Mouse (Mus musculus): ENCODE measurements around the gene Dbp.

- TF ChIP-seq CTCF (conservative IDR thresholded peaks at IDR 0.05 in 1 of 2, IDR thresholded peaks at IDR 0.05 in 1 of 2; ENCODE audit: low read depth in 2 of 2, low read length in 2 of 2) (no peak), JUN (IDR thresholded peaks at IDR 0.05; ENCODE audit: insufficient read depth, low read depth, low read length) (no peak), SIN3A (IDR thresholded peaks at IDR 0.05; ENCODE audit: low read length) (no peak), POLR2A (IDR thresholded peaks at IDR 0.05; ENCODE audit: low read depth, low read length) (no peak), MAX (IDR thresholded peaks at IDR 0.05; ENCODE audit: low read length) (no peak), ETS1 (conservative IDR thresholded peaks at IDR 0.05; ENCODE audit: low read depth, low read length) (no peak), POLR2AphosphoS2 (IDR thresholded peaks at IDR 0.05; ENCODE audit: low read depth, low read length) (no peak), RAD21 (IDR thresholded peaks at IDR 0.05; ENCODE audit: low read depth, low read length) (no peak), USF1 (IDR thresholded peaks at IDR 0.05; ENCODE audit: low read depth, low read length) (no peak), MEF2A (IDR thresholded peaks at IDR 0.05; ENCODE audit: borderline replicate concordance, low read depth, low read length) (no peak)
These were observed 9.8 kb upstream of the Dbp start for GRCm38 (mm10) chr7:45695098-45695497.
